Mouse (Mus musculus) ovary, postnatal 10 days (tissue): ENCODE results near the gene Zfp947.
"Not testable (repeated sequence)": the region's sequence is repeated elsewhere in the genome, so short reads cannot be mapped to it uniquely, and the experiment has no call there.

Experiments used
- DNase-seq: peaks from one replicate; pipeline ENCODE4 v3.0.0; 2022; ENCODE audit warnings: low spot score

Zfp947 gene

GRCm38 (mm10) chr17:22165722-22166294 lies at the start of gene Zfp947:
Zfp947 (minus strand) TSS chr17:22166190.
- DNase-seq, result peak; percentile 12

- not testable (repeated sequence) for DNase-seq
These were observed 686 bp downstream of the Zfp947 start for GRCm38 (mm10) chr17:22165304-22165703.

- DNase-seq, result not testable (repeated sequence)
These were observed 12.0 kb downstream of the Zfp947 start for GRCm38 (mm10) chr17:22153951-22154350.

GRCm38 (mm10) chr17:22118770-22119169 lies 47.2 kb downstream of the Zfp947 start:
- DNase-seq, result no peak
